8 mouse cellular contexts compared by ENCODE assay signal in the genomic region with DNA sequence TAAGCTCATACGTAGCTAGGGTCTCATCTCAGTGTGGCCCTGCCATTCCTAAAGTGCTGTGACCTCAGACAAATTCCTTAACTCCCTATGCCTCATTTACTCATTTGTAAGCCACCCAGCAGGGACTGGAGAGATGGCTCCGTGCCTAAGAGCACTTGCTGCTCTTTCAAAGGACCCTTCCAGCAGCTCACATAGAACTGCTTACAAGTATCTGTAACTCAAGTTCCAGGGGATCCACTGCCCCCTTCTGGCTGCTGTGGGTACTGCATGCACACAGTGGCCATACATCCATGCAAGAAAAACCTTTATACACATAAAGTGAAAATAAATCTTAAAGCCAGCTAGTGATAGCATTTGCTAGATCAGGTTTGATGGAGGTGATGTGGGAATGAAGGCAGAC. TPM values are rescaled to one million over a fixed set of nuclear protein-coding genes. Genes with fewer than 3 reads are reported as not detected.
DNase-seq lines count a peak whose midpoint lies in the region; ATAC-seq and TF ChIP-seq lines count a peak whose summit lies in the region.

No protein-coding gene starts in this region.

- peak; percentile 41 for DNase-seq in forebrain, postnatal 0 days
- peak; percentile 49 for DNase-seq in ovary, postnatal 14 days (ENCODE audit: low spot score)
- no peak for DNase-seq in ovary, postnatal 10 days (ENCODE audit: low spot score)
- peak; percentile 62 for DNase-seq in liver, embryonic 11.5 days (ENCODE audit: low spot score)
- peak; percentile 55 for DNase-seq in spleen, adult 12 weeks (ENCODE audit: low spot score)
- no peak for DNase-seq in yolk sac, embryonic 10.5 days (ENCODE audit: low spot score)

- no peak overlapping the region for H3K4me3 ChIP-seq in forebrain, postnatal 0 days (ENCODE audit: low read depth, low read length)
- no peak overlapping the region for H3K4me3 ChIP-seq in forebrain, embryonic 12.5 days (replicated peaks)
- no peak overlapping the region for H3K4me3 ChIP-seq in cortical plate, adult 2 months (ENCODE audit: insufficient read depth, low read length)
- H3K4me3 ChIP-seq in liver, embryonic 11.5 days (ENCODE audit: low read depth, low read length), result no peak overlapping the region

- H3K9ac ChIP-seq in forebrain, postnatal 0 days, result no peak overlapping the region
- H3K9ac ChIP-seq in forebrain, embryonic 12.5 days, result no peak overlapping the region
- no peak overlapping the region for H3K9ac ChIP-seq in liver, embryonic 11.5 days (ENCODE audit: low read depth, low read length)

- no peaks in the 10 kb centered on the region for H3K27me3 ChIP-seq in forebrain, postnatal 0 days (ENCODE audit: insufficient read depth, low read length)
- H3K27me3 ChIP-seq in forebrain, embryonic 12.5 days, result no peaks in the 10 kb centered on the region
- no peaks in the 10 kb centered on the region for H3K27me3 ChIP-seq in liver, embryonic 11.5 days (replicated peaks; ENCODE audit: control insufficient read depth, insufficient read depth, low read length)

- no peak overlapping the region for H3K27ac ChIP-seq in forebrain, postnatal 0 days (ENCODE audit: low read depth, low read length)
- H3K27ac ChIP-seq in forebrain, embryonic 12.5 days, result no peak overlapping the region
- H3K27ac ChIP-seq in cortical plate, adult 2 months (ENCODE audit: insufficient read depth, low read length), result no peak overlapping the region
- H3K27ac ChIP-seq in liver, embryonic 11.5 days (ENCODE audit: low read depth, low read length), result no peak overlapping the region

- no peaks in the 10 kb centered on the region for H3K9me3 ChIP-seq in forebrain, postnatal 0 days (ENCODE audit: low read length)
- no peaks in the 10 kb centered on the region for H3K9me3 ChIP-seq in forebrain, embryonic 12.5 days
- H3K9me3 ChIP-seq in liver, embryonic 11.5 days (ENCODE audit: control insufficient read depth, low read length), result no peaks in the 10 kb centered on the region

- no peaks in the 10 kb centered on the region for H3K4me1 ChIP-seq in forebrain, postnatal 0 days (ENCODE audit: insufficient read depth)
- no peaks in the 10 kb centered on the region; the same call in 1 of the 2 replicates for H3K4me1 ChIP-seq in forebrain, embryonic 12.5 days
- no peaks in the 10 kb centered on the region for H3K4me1 ChIP-seq in cortical plate, adult 2 months (ENCODE audit: control insufficient read depth, insufficient read depth, low read length)
- H3K4me1 ChIP-seq in liver, embryonic 11.5 days (replicated peaks; ENCODE audit: control insufficient read depth, insufficient read depth, low read length), result peaks cover 14% of the 10 kb centered on the region

- ATAC-seq in forebrain, postnatal 0 days, result no peak
- no peak for ATAC-seq in forebrain, embryonic 12.5 days (ENCODE audit: low FRiP score)
- ATAC-seq in liver, embryonic 11.5 days (replicated peaks; ENCODE audit: low FRiP score), result no peak

- TF ChIP-seq CTCF in forebrain, postnatal 0 days (IDR thresholded peaks at IDR 0.05; ENCODE audit: low read depth), result peak; percentile 81
- peak; percentile 48 for TF ChIP-seq CTCF in cortical plate, adult 2 months (IDR thresholded peaks at IDR 0.05; ENCODE audit: extremely low read depth, insufficient read depth, low read length)

- WGBS in forebrain, postnatal 0 days, result 35% methylated on average over 2 of the region's 2 CpGs
- WGBS in forebrain, embryonic 12.5 days, result 52% methylated on average over 2 of the region's 2 CpGs
- WGBS in liver, embryonic 11.5 days, result 64% methylated on average over 2 of the region's 2 CpGs

- no peaks in the 10 kb centered on the region for H3K36me3 ChIP-seq in forebrain, postnatal 0 days (ENCODE audit: insufficient read depth)
- H3K36me3 ChIP-seq in forebrain, embryonic 12.5 days (replicated peaks), result no peaks in the 10 kb centered on the region
- H3K36me3 ChIP-seq in liver, embryonic 11.5 days (ENCODE audit: control insufficient read depth, insufficient read depth, low read length), result no peaks in the 10 kb centered on the region

- TF ChIP-seq POLR2A in cortical plate, adult 2 months (IDR thresholded peaks at IDR 0.05; ENCODE audit: extremely low read depth, insufficient read depth, low read length), result no peak

- H3K4me2 ChIP-seq in forebrain, postnatal 0 days (ENCODE audit: low read depth), result no peak overlapping the region
- no peak overlapping the region for H3K4me2 ChIP-seq in forebrain, embryonic 12.5 days
- no peak overlapping the region for H3K4me2 ChIP-seq in liver, embryonic 11.5 days

RNA-seq across cellular contexts. Expression of a gene that starts 28.6 kb away (rescaled TPM):
- total RNA-seq in forebrain, postnatal 0 days (2014; rRNA removed), result 1.8 and 2.9 TPM in 2 replicates
- 0.30 TPM in 2 replicates for polyA plus RNA-seq in forebrain, postnatal 0 days (2015; fragmentation: Nextera tagmentation; extraction: Ambion mirVana)
- 1.6 and 3.3 TPM in 2 replicates for polyA plus RNA-seq in forebrain, embryonic 12.5 days (2016; fragmentation: Nextera tagmentation; extraction: Ambion mirVana)
- polyA plus RNA-seq in cortical plate, adult 2 months (2012; rRNA removed), result 2.4 and 2.6 TPM in 2 replicates
- 1.8 and 2.0 TPM in 2 replicates for polyA plus RNA-seq in liver, embryonic 11.5 days (2014; fragmentation: Nextera tagmentation; extraction: Ambion mirVana)

RNA-seq across cellular contexts. Expression of a gene that starts 48.0 kb away (rescaled TPM):
- total RNA-seq in forebrain, postnatal 0 days (2014; rRNA removed), result 214 and 330 TPM in 2 replicates
- 388 and 459 TPM in 2 replicates for polyA plus RNA-seq in forebrain, postnatal 0 days (2015; fragmentation: Nextera tagmentation; extraction: Ambion mirVana)
- 274 and 306 TPM in 2 replicates for polyA plus RNA-seq in forebrain, embryonic 12.5 days (2016; fragmentation: Nextera tagmentation; extraction: Ambion mirVana)
- polyA plus RNA-seq in cortical plate, adult 2 months (2012; rRNA removed), result 438 and 459 TPM in 2 replicates
- 386 and 413 TPM in 2 replicates for polyA plus RNA-seq in liver, embryonic 11.5 days (2014; fragmentation: Nextera tagmentation; extraction: Ambion mirVana)

RNA-seq across cellular contexts. Expression of a gene that starts 56.9 kb away (rescaled TPM):
- 36.5 and 48.1 TPM in 2 replicates for total RNA-seq in forebrain, postnatal 0 days (2014; rRNA removed)
- polyA plus RNA-seq in forebrain, postnatal 0 days (2015; fragmentation: Nextera tagmentation; extraction: Ambion mirVana), result 2.5 and 3.5 TPM in 2 replicates
- polyA plus RNA-seq in forebrain, embryonic 12.5 days (2016; fragmentation: Nextera tagmentation; extraction: Ambion mirVana), result 3.0 and 3.1 TPM in 2 replicates
- 17.3 and 19.3 TPM in 2 replicates for polyA plus RNA-seq in cortical plate, adult 2 months (2012; rRNA removed)
- 10.8 and 11.3 TPM in 2 replicates for polyA plus RNA-seq in liver, embryonic 11.5 days (2014; fragmentation: Nextera tagmentation; extraction: Ambion mirVana)

Comparison
In these comparisons a context has a peak if more than half of its experiments do, and no peak if none do; other contexts are left out.
1. DNase-seq: peak in forebrain, postnatal 0 days (single experiment), ovary, postnatal 14 days (single experiment), liver, embryonic 11.5 days (single experiment) and spleen, adult 12 weeks (single experiment); none in ovary, postnatal 10 days (single experiment) and yolk sac, embryonic 10.5 days (single experiment).